Mouse (Mus musculus): ENCODE results near the gene Smyd3. TPM values are rescaled to one million over a fixed set of nuclear protein-coding genes. Genes with fewer than 3 reads are reported as not detected.

The Smyd3 gene
- polyA plus RNA-seq, 1 experiment, result 10.6 TPM

- no peaks in the 10 kb centered on the region for H3K79me3 ChIP-seq (ENCODE audit: low read depth)
- no peaks in the 10 kb centered on the region for H3K36me3 ChIP-seq (ENCODE audit: control insufficient read depth, insufficient read depth)
- no peak overlapping the region for H3ac ChIP-seq (ENCODE audit: control insufficient read depth, insufficient read length, low read depth)
- no peak overlapping the region for H3K4me3 ChIP-seq (ENCODE audit: insufficient read depth, poor library complexity, severe bottlenecking)
- H3K79me2 ChIP-seq (ENCODE audit: control insufficient read depth, insufficient read depth), result no peaks in the 10 kb centered on the region
- H3K27me3 ChIP-seq (ENCODE audit: control insufficient read depth, insufficient read depth, insufficient read length), result no peaks in the 10 kb centered on the region
- TF ChIP-seq CEBPB (IDR thresholded peaks at IDR 0.05; ENCODE audit: low read depth) (no peak), MAX (IDR thresholded peaks at IDR 0.05) (no peak), FOSL1 (IDR thresholded peaks at IDR 0.05; ENCODE audit: insufficient read depth, low read length, poor library complexity, severe bottlenecking) (no peak), MYOD1 (IDR thresholded peaks at IDR 0.05; ENCODE audit: control insufficient read depth, insufficient read length, low read depth) (no peak), USF1 (IDR thresholded peaks at IDR 0.05; ENCODE audit: low read depth) (no peak), CTCF (IDR thresholded peaks at IDR 0.05; ENCODE audit: control insufficient read depth, insufficient read depth, insufficient read length) (no peak), MYOG (IDR thresholded peaks at IDR 0.05; ENCODE audit: control insufficient read depth, extremely low read depth, insufficient read length) (no peak)
These were observed 131.4 kb downstream of the Smyd3 start for GRCm38 (mm10) chr1:179386237-179386975.

- no peaks in the 10 kb centered on the region for H3K79me2 ChIP-seq (ENCODE audit: control insufficient read depth, insufficient read depth)
- no peaks in the 10 kb centered on the region for H3K36me3 ChIP-seq (ENCODE audit: control insufficient read depth, insufficient read depth)
- H3ac ChIP-seq (ENCODE audit: control insufficient read depth, insufficient read length, low read depth), result no peak overlapping the region
- H3K4me3 ChIP-seq (ENCODE audit: insufficient read depth, poor library complexity, severe bottlenecking), result no peak overlapping the region
- H3K79me3 ChIP-seq (ENCODE audit: low read depth), result no peaks in the 10 kb centered on the region
- TF ChIP-seq MYOD1 (IDR thresholded peaks at IDR 0.05; ENCODE audit: control insufficient read depth, insufficient read length, low read depth) (no peak), CTCF (IDR thresholded peaks at IDR 0.05; ENCODE audit: control insufficient read depth, insufficient read depth, insufficient read length) (no peak), MAX (IDR thresholded peaks at IDR 0.05) (no peak), USF1 (IDR thresholded peaks at IDR 0.05; ENCODE audit: low read depth) (no peak), MYOG (IDR thresholded peaks at IDR 0.05; ENCODE audit: control insufficient read depth, extremely low read depth, insufficient read length) (no peak)
- no peaks in the 10 kb centered on the region for H3K27me3 ChIP-seq (ENCODE audit: control insufficient read depth, insufficient read depth, insufficient read length)
These were observed 132.2 kb downstream of the Smyd3 start for GRCm38 (mm10) chr1:179385691-179386090.

- Histone ChIP-seq H3K36me3 (ENCODE audit: control insufficient read depth, insufficient read depth) (no peaks in the 10 kb centered on the region), H3K79me3 (ENCODE audit: low read depth) (no peaks in the 10 kb centered on the region), H3K4me3 (ENCODE audit: insufficient read depth, poor library complexity, severe bottlenecking) (no peak overlapping the region), H3K79me2 (ENCODE audit: control insufficient read depth, insufficient read depth) (no peaks in the 10 kb centered on the region), H3K27me3 (ENCODE audit: control insufficient read depth, insufficient read depth, insufficient read length) (no peaks in the 10 kb centered on the region), H3ac (ENCODE audit: control insufficient read depth, insufficient read length, low read depth) (no peak overlapping the region)
- TF ChIP-seq MAX (IDR thresholded peaks at IDR 0.05) (no peak), MYOG (IDR thresholded peaks at IDR 0.05; ENCODE audit: control insufficient read depth, extremely low read depth, insufficient read length) (no peak), FOSL1 (IDR thresholded peaks at IDR 0.05; ENCODE audit: insufficient read depth, low read length, poor library complexity, severe bottlenecking) (no peak), CTCF (IDR thresholded peaks at IDR 0.05; ENCODE audit: control insufficient read depth, insufficient read depth, insufficient read length) (no peak), CEBPB (IDR thresholded peaks at IDR 0.05; ENCODE audit: low read depth) (no peak), MYOD1 (IDR thresholded peaks at IDR 0.05; ENCODE audit: control insufficient read depth, insufficient read length, low read depth) (no peak), USF1 (IDR thresholded peaks at IDR 0.05; ENCODE audit: low read depth) (no peak)
These were observed 133.5 kb downstream of the Smyd3 start for GRCm38 (mm10) chr1:179384296-179384695.

GRCm38 (mm10) chr1:179378102-179378501 lies 139.7 kb downstream of the Smyd3 start:
- H3K36me3 ChIP-seq (ENCODE audit: control insufficient read depth, insufficient read depth), result no peaks in the 10 kb centered on the region
- TF ChIP-seq USF1 (IDR thresholded peaks at IDR 0.05; ENCODE audit: low read depth), result no peak
- no peak for TF ChIP-seq CEBPB (IDR thresholded peaks at IDR 0.05; ENCODE audit: low read depth)
- no peak for TF ChIP-seq CTCF (IDR thresholded peaks at IDR 0.05; ENCODE audit: control insufficient read depth, insufficient read depth, insufficient read length)
- TF ChIP-seq MAX (IDR thresholded peaks at IDR 0.05), result no peak
- no peak for TF ChIP-seq FOSL1 (IDR thresholded peaks at IDR 0.05; ENCODE audit: insufficient read depth, low read length, poor library complexity, severe bottlenecking)
- TF ChIP-seq MYOD1 (IDR thresholded peaks at IDR 0.05; ENCODE audit: control insufficient read depth, insufficient read length, low read depth), result no peak
- no peak for TF ChIP-seq MYOG (IDR thresholded peaks at IDR 0.05; ENCODE audit: control insufficient read depth, extremely low read depth, insufficient read length)
- H3K4me3 ChIP-seq (ENCODE audit: insufficient read depth, poor library complexity, severe bottlenecking), result no peak overlapping the region
- no peak overlapping the region for H3ac ChIP-seq (ENCODE audit: control insufficient read depth, insufficient read length, low read depth)
- no peaks in the 10 kb centered on the region for H3K79me3 ChIP-seq (ENCODE audit: low read depth)
- H3K79me2 ChIP-seq (ENCODE audit: control insufficient read depth, insufficient read depth), result no peaks in the 10 kb centered on the region
- no peaks in the 10 kb centered on the region for H3K27me3 ChIP-seq (ENCODE audit: control insufficient read depth, insufficient read depth, insufficient read length)

- Histone ChIP-seq H3K36me3 (ENCODE audit: control insufficient read depth, insufficient read depth) (no peaks in the 10 kb centered on the region), H3K79me2 (ENCODE audit: control insufficient read depth, insufficient read depth) (no peaks in the 10 kb centered on the region), H3K27me3 (ENCODE audit: control insufficient read depth, insufficient read depth, insufficient read length) (no peaks in the 10 kb centered on the region), H3ac (ENCODE audit: control insufficient read depth, insufficient read length, low read depth) (no peak overlapping the region), H3K79me3 (ENCODE audit: low read depth) (no peaks in the 10 kb centered on the region), H3K4me3 (ENCODE audit: insufficient read depth, poor library complexity, severe bottlenecking) (no peak overlapping the region)
- no peak for TF ChIP-seq FOSL1 (IDR thresholded peaks at IDR 0.05; ENCODE audit: insufficient read depth, low read length, poor library complexity, severe bottlenecking)
- no peak for TF ChIP-seq MYOD1 (IDR thresholded peaks at IDR 0.05; ENCODE audit: control insufficient read depth, insufficient read length, low read depth)
- TF ChIP-seq CEBPB (IDR thresholded peaks at IDR 0.05; ENCODE audit: low read depth), result no peak
These were observed 142.9 kb downstream of the Smyd3 start for GRCm38 (mm10) chr1:179374987-179375386.

GRCm38 (mm10) chr1:179373911-179374310 lies 143.9 kb downstream of the Smyd3 start:
- no peaks in the 10 kb centered on the region for H3K27me3 ChIP-seq (ENCODE audit: control insufficient read depth, insufficient read depth, insufficient read length)
- TF ChIP-seq FOSL1 (IDR thresholded peaks at IDR 0.05; ENCODE audit: insufficient read depth, low read length, poor library complexity, severe bottlenecking) (no peak), USF1 (IDR thresholded peaks at IDR 0.05; ENCODE audit: low read depth) (no peak), MAX (IDR thresholded peaks at IDR 0.05) (no peak), MYOG (IDR thresholded peaks at IDR 0.05; ENCODE audit: control insufficient read depth, extremely low read depth, insufficient read length) (no peak), MYOD1 (IDR thresholded peaks at IDR 0.05; ENCODE audit: control insufficient read depth, insufficient read length, low read depth) (no peak), CTCF (IDR thresholded peaks at IDR 0.05; ENCODE audit: control insufficient read depth, insufficient read depth, insufficient read length) (no peak), CEBPB (IDR thresholded peaks at IDR 0.05; ENCODE audit: low read depth) (no peak)

More at GRCm38 (mm10) chr1:179373911-179374310, 143.9 kb downstream of the Smyd3 start:
- Histone ChIP-seq H3K4me3 (ENCODE audit: insufficient read depth, poor library complexity, severe bottlenecking) (no peak overlapping the region), H3ac (ENCODE audit: control insufficient read depth, insufficient read length, low read depth) (no peak overlapping the region), H3K79me3 (ENCODE audit: low read depth) (no peaks in the 10 kb centered on the region), H3K36me3 (ENCODE audit: control insufficient read depth, insufficient read depth) (no peaks in the 10 kb centered on the region), H3K79me2 (ENCODE audit: control insufficient read depth, insufficient read depth) (no peaks in the 10 kb centered on the region)

All from C2C12 (cell line).